Mouse (Mus musculus) embryo, embryonic 11.5 days (tissue): ENCODE data around the gene Rpl13a.

Source experiments
- DNase-seq: peaks from one replicate; pipeline ENCODE4 v3.0.0-alpha.2; 2012; ENCODE audit warnings: low read depth, low spot score

Rpl13a gene

DNA sequence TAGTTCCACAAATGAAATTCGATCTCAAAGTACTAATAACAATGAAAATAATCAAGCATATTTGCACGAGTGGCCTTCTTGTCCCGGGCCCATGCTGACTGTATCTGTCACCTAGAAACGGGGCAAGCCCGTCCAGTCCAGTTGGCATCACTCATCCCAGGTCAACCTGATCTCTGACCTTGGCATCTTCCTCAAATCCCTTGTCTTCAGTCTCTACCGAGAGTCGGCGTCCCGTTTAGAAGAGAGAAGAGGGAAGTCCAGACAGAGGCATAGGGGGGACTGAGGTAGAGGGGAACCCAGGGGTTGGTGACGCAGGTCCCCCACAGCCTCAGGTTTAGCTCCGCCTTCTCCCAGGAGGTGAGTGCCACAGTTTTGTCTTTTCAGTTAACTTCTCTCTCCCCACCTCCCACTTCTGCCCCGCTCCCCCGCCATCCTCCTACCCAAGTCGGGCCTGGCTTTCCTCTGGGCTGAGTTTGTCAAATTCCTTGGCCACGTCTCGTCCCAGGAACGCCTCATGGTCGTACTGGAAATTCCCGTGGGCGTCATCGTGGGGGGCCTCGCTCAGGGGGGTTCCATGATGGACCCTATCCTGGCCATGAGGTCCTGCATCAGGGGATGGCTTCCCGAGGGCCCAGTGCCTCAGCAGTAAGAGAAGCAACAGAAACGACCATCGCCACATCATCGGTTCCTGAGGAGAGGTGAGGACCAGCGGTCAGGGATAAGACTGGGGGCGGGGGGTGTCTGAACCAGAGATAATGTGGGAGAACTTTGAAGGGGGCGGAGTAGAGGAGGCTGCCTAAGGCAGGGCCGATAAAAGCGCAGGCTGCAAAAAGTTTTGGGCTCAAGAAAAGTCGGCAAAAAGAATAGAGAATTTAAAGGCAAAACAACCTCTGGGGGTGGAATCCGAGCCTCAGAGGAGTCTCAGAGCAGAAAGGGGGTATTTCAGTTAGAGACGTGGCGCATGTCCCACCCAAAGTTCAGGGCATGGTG is 37.3 kb downstream of the Rpl13a start:
- DNase-seq, result no peak

- no peak for DNase-seq
Observed at GRCm38 (mm10) chr7:45090251-45090977, 38.1 kb downstream of the Rpl13a start.

DNA sequence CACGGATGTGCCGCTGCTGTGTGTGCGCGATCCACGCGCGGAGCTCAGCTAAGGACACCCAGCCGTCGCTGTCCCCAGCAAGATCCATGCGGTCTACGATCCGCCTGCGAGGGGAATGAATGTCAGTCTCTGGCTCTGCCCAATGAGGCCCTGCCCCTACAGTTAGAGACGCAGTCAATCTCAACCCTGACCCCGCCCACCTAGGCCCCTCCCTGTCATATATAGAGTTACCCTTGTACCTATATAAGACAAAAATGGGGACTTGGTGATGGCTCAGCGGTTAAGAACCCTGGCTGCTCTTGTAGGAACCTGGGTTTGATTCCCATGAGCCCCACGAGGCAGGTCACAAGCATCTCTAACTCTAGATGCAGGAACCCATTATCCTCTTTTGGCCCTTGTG is 40.0 kb downstream of the Rpl13a start:
- DNase-seq, result no peak

GRCm38 (mm10) chr7:45086084-45086483 is 42.5 kb downstream of the Rpl13a start:
- DNase-seq, result no peak

GRCm38 (mm10) chr7:45083300-45083890 is 45.2 kb downstream of the Rpl13a start:
- no peak for DNase-seq

- DNase-seq, result no peak
Observed at GRCm38 (mm10) chr7:45082401-45083299, 45.9 kb downstream of the Rpl13a start.

- no peak for DNase-seq
Observed at GRCm38 (mm10) chr7:45081016-45081415, 47.5 kb downstream of the Rpl13a start.

DNA sequence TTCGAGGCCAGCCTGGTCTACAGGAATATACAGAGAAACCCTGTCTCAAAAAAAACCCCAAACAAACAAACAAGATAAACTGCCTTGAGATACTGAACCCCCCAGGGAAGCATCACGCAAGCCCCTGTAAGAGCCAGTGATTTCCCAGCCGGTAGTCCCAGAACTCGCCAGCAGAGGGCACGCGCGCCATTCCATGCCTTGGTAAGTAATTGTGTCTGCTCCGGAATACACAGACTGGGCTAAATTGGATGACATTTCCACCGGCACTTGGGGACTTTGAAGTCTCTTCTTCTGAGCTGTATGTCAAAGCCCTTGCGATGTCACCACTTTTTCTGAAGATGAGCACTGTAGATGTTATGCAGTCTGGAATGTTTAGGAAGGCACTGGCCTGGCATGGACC is 48.7 kb downstream of the Rpl13a start:
- peak; percentile 84 for DNase-seq

DNA sequence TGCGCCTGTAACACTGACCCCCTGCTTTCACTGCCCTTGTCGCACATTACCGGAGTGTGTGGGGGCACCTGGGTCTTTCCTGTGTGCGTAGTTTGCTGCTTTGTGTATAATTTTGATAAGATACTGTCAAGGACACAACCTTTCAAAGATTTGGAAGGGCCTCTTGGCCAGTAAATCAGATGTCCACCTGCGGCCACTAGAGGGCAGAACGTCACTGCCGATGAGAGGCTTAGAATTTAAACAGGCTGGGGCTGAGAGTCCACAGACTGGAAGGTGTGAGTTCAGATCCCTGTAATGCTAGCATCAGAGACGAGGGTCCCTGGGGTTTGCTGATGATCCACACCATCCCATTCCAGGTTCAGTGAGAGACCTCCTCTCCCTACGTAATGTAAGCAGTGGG is 50.0 kb downstream of the Rpl13a start:
- peak; percentile 66 for DNase-seq

DNA sequence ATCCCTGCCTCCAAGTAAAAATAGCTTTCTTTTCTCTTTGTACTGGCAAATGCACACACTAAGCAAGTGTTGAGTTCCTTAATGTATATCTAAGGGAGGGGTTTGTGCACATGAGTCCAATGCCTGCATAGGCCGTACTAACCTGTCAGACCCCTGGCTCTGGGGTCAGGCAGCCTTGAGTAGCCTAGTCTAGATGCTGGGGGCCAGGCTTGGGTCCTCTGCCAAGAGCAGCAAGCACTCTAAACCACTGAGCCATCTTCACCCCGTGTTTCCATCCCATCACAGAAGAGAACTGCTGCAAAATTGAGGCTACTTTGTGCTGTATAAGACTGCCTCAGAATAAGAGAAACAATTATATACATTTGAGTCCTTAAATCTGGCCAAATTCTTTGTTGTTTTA is 50.7 kb downstream of the Rpl13a start:
- DNase-seq, result no peak

DNA sequence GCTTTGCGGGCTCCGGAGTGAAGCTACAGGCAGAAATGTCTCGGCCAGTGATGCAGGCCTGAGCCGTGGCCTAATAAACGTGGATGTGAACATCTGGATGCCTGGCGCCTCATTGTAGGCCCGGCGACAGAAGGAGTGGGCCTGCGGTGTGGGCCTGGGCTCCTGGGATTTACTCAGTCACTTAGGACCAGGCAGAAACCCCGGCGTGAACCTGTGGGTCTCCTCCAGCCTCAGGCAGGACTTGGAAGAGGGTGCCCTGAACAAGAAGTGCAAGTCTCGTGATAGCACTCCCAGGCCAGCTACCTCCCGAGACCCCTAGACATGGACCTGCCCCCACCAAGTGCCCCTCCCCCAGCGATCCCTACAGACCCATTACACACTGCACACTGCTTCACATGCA is 51.2 kb downstream of the Rpl13a start:
- no peak for DNase-seq

GRCm38 (mm10) chr7:45076501-45076900 is 52.1 kb downstream of the Rpl13a start:
- DNase-seq, result no peak
